Mouse (Mus musculus): ENCODE data around the gene Fastk. TPM values are rescaled to one million over a fixed set of nuclear protein-coding genes. Genes with fewer than 3 reads are reported as not detected.

The Fastk gene
- total and polyA plus RNA-seq, 2 experiments from 2014 or later: 223 to 368 TPM

- Histone ChIP-seq H3K36me3 (replicated peaks; ENCODE audit: control insufficient read depth, insufficient read depth, low read length) (peaks cover 41% of the 10 kb centered on the region), H3K27me3 (ENCODE audit: control insufficient read depth, insufficient read depth, low read length) (0 out of 2 replicates have a peak, but pooled peaks cover 3% of the 10 kb centered on the region), H3K4me1 (ENCODE audit: control insufficient read depth, insufficient read depth) (peaks cover 14% of the 10 kb centered on the region), H3K9me3 (replicated peaks; ENCODE audit: control insufficient read depth, low read length) (no peaks in the 10 kb centered on the region), H3K4me2 (ENCODE audit: low read depth, low read length) (peak overlapping the region; percentile 70), H3K4me3 (ENCODE audit: low read depth, low read length) (no peak overlapping the region), H3K27ac (ENCODE audit: low read depth) (no peak overlapping the region), H3K9ac (replicated peaks; ENCODE audit: low read depth, low read length) (no peak overlapping the region)
- DNase-seq (ENCODE audit: low spot score): no peak
- WGBS: 65% methylated on average over 6 of the region's 6 CpGs
- TF ChIP-seq EP300 (IDR thresholded peaks at IDR 0.05; ENCODE audit: low read depth) (no peak), CTCF (IDR thresholded peaks at IDR 0.05; ENCODE audit: low read depth) (no peak)
- no peak for ATAC-seq (ENCODE audit: insufficient read depth, low read depth)
These were observed 30.6 kb upstream of the Fastk start for GRCm38 (mm10) chr5:24475476-24476241.

- 2% methylated on average over 62 of the region's 67 CpGs for WGBS
- peaks cover 32% of the 10 kb centered on the region for H3K36me3 ChIP-seq (replicated peaks; ENCODE audit: control insufficient read depth, insufficient read depth, low read length)
- no peaks in the 10 kb centered on the region for H3K9me3 ChIP-seq (replicated peaks; ENCODE audit: control insufficient read depth, low read length)
- peak overlapping the region; percentile 36 for H3K9ac ChIP-seq (replicated peaks; ENCODE audit: low read depth, low read length)
- TF ChIP-seq CTCF (IDR thresholded peaks at IDR 0.05; ENCODE audit: low read depth) (peak; percentile 17), EP300 (IDR thresholded peaks at IDR 0.05; ENCODE audit: low read depth) (no peak)
- peak overlapping the region; percentile 42 for H3K4me3 ChIP-seq (ENCODE audit: low read depth, low read length)
- H3K4me2 ChIP-seq (ENCODE audit: low read depth, low read length): peak overlapping the region; percentile 70
- DNase-seq (ENCODE audit: low spot score) (peak; percentile 39), ATAC-seq (ENCODE audit: insufficient read depth, low read depth) (peak; percentile 65)
- H3K27me3 ChIP-seq (ENCODE audit: control insufficient read depth, insufficient read depth, low read length): 0 out of 2 replicates have a peak, but pooled peaks cover 3% of the 10 kb centered on the region
- H3K4me1 ChIP-seq (ENCODE audit: control insufficient read depth, insufficient read depth): peaks cover 14% of the 10 kb centered on the region
- no peak overlapping the region for H3K27ac ChIP-seq (ENCODE audit: low read depth)
These were observed 29.7 kb upstream of the Fastk start for GRCm38 (mm10) chr5:24474723-24475261.

GRCm38 (mm10) chr5:24474025-24474722 lies 29.1 kb upstream of the Fastk start:
- peaks cover 14% of the 10 kb centered on the region for H3K4me1 ChIP-seq (ENCODE audit: control insufficient read depth, insufficient read depth)
- TF ChIP-seq EP300 (IDR thresholded peaks at IDR 0.05; ENCODE audit: low read depth) (no peak), CTCF (IDR thresholded peaks at IDR 0.05; ENCODE audit: low read depth) (no peak)
- peak overlapping the region; percentile 70 for H3K4me2 ChIP-seq (ENCODE audit: low read depth, low read length)
- H3K9ac ChIP-seq (replicated peaks; ENCODE audit: low read depth, low read length): peak overlapping the region; percentile 36
- H3K27ac ChIP-seq (ENCODE audit: low read depth): no peak overlapping the region
- WGBS: 8% methylated on average over 65 of the region's 77 CpGs
- H3K27me3 ChIP-seq (ENCODE audit: control insufficient read depth, insufficient read depth, low read length): 0 out of 2 replicates have a peak, but pooled peaks cover 3% of the 10 kb centered on the region
- H3K4me3 ChIP-seq (ENCODE audit: low read depth, low read length): peak overlapping the region; percentile 42
- ATAC-seq (ENCODE audit: insufficient read depth, low read depth): peak; percentile 37
- H3K36me3 ChIP-seq (replicated peaks; ENCODE audit: control insufficient read depth, insufficient read depth, low read length): peaks cover 26% of the 10 kb centered on the region
- no peaks in the 10 kb centered on the region for H3K9me3 ChIP-seq (replicated peaks; ENCODE audit: control insufficient read depth, low read length)
- DNase-seq (ENCODE audit: low spot score): no peak

GRCm38 (mm10) chr5:24472884-24473619 lies 28.0 kb upstream of the Fastk start:
- ATAC-seq (ENCODE audit: insufficient read depth, low read depth) (no peak), DNase-seq (ENCODE audit: low spot score) (no peak)
- no peak for TF ChIP-seq EP300 (IDR thresholded peaks at IDR 0.05; ENCODE audit: low read depth)
- TF ChIP-seq CTCF (IDR thresholded peaks at IDR 0.05; ENCODE audit: low read depth): no peak
- no peaks in the 10 kb centered on the region for H3K9me3 ChIP-seq (replicated peaks; ENCODE audit: control insufficient read depth, low read length)
- peaks cover 14% of the 10 kb centered on the region for H3K4me1 ChIP-seq (ENCODE audit: control insufficient read depth, insufficient read depth)
- WGBS: 66% methylated on average over 7 of the region's 7 CpGs
- H3K27me3 ChIP-seq (ENCODE audit: control insufficient read depth, insufficient read depth, low read length): 0 out of 2 replicates have a peak, but pooled peaks cover 3% of the 10 kb centered on the region
- H3K36me3 ChIP-seq (replicated peaks; ENCODE audit: control insufficient read depth, insufficient read depth, low read length): peaks cover 15% of the 10 kb centered on the region
- no peak overlapping the region for H3K4me3 ChIP-seq (ENCODE audit: low read depth, low read length)
- H3K4me2 ChIP-seq (ENCODE audit: low read depth, low read length): no peak overlapping the region
- no peak overlapping the region for H3K27ac ChIP-seq (ENCODE audit: low read depth)
- H3K9ac ChIP-seq (replicated peaks; ENCODE audit: low read depth, low read length): no peak overlapping the region

- 17% methylated on average over 5 of the region's 5 CpGs for WGBS
- Histone ChIP-seq H3K27ac (ENCODE audit: low read depth) (no peak overlapping the region), H3K4me2 (ENCODE audit: low read depth, low read length) (no peak overlapping the region), H3K9me3 (replicated peaks; ENCODE audit: control insufficient read depth, low read length) (no peaks in the 10 kb centered on the region), H3K27me3 (ENCODE audit: control insufficient read depth, insufficient read depth, low read length) (0 out of 2 replicates have a peak, but pooled peaks cover 3% of the 10 kb centered on the region), H3K4me3 (ENCODE audit: low read depth, low read length) (no peak overlapping the region), H3K4me1 (ENCODE audit: control insufficient read depth, insufficient read depth) (peaks cover 14% of the 10 kb centered on the region), H3K36me3 (replicated peaks; ENCODE audit: control insufficient read depth, insufficient read depth, low read length) (no peaks in the 10 kb centered on the region), H3K9ac (replicated peaks; ENCODE audit: low read depth, low read length) (no peak overlapping the region)
- DNase-seq (ENCODE audit: low spot score) (peak; percentile 58), ATAC-seq (ENCODE audit: insufficient read depth, low read depth) (peak; percentile 57; the same call in 1 of the 2 replicates)
- TF ChIP-seq CTCF (IDR thresholded peaks at IDR 0.05; ENCODE audit: low read depth) (peak; percentile 94), EP300 (IDR thresholded peaks at IDR 0.05; ENCODE audit: low read depth) (no peak)
These were observed 25.5 kb upstream of the Fastk start for GRCm38 (mm10) chr5:24470600-24470999.

All from heart, postnatal 0 days (tissue).